Mouse (Mus musculus) CH12.LX (cell line): Measurements from ENCODE around the gene Ndufa13. TPM values are rescaled to one million over a fixed set of nuclear protein-coding genes. Genes with fewer than 3 reads are reported as not detected.

Experiments used
- DNase-seq: peaks from one replicate; pipeline ENCODE4 v3.0.0-alpha.2; 2013; ENCODE audit errors: extremely low read depth
- H3K27ac ChIP-seq: 2 replicates; pipeline ENCODE4 v1.5.1; 2012; ENCODE audit warnings: low read depth, mild to moderate bottlenecking, control low read depth, moderate library complexity; ENCODE audit not compliant: insufficient read depth
- H3K27me3 ChIP-seq: replicated peaks from 2 replicates; pipeline ENCODE3; 2012; ENCODE audit warnings: inconsistent platforms
- H3K36me3 ChIP-seq, 2 experiments: replicated peaks in 1 of 2; 2 replicates each; pipeline versions ENCODE3 to v1.6.1; 2012; ENCODE audit warnings: inconsistent platforms in 1 of 2, low read length in 1 of 2, mild to moderate bottlenecking in 1 of 2, mixed read lengths in 1 of 2, moderate library complexity in 1 of 2; ENCODE audit not compliant: control insufficient read depth in 1 of 2, insufficient read depth in 1 of 2
- H3K4me1 ChIP-seq, 2 experiments: 2 replicates each; pipeline ENCODE4 v1.6.1; 2012; ENCODE audit warnings: inconsistent platforms in 1 of 2, moderate library complexity in 1 of 2; ENCODE audit not compliant: insufficient read depth in 2 of 2, control insufficient read depth in 1 of 2
- H3K4me2 ChIP-seq: 2 replicates; pipeline ENCODE4 v1.6.1; 2012; ENCODE audit warnings: low read depth, mild to moderate bottlenecking, control low read depth; ENCODE audit not compliant: poor library complexity, insufficient read depth, severe bottlenecking
- H3K4me3 ChIP-seq, 3 experiments: fragments of 150-350 bp in 1 of 3; sonication (generic) in 1 of 3; replicated peaks in 1 of 3; 2 replicates each; pipeline versions ENCODE3 to v1.5.1; 2011 to 2012; ENCODE audit warnings: low read depth in 2 of 3, low read length in 2 of 3, mild to moderate bottlenecking in 2 of 3, moderate library complexity in 2 of 3, control low read depth in 1 of 3, improper control_type of control experiment in 1 of 3, inconsistent platforms in 1 of 3, mixed read lengths in 1 of 3; ENCODE audit not compliant: poor library complexity in 1 of 3
- H3K79me2 ChIP-seq: replicated peaks from 2 replicates; pipeline ENCODE4 v1.6.1; 2012; ENCODE audit warnings: mild to moderate bottlenecking, moderate library complexity; ENCODE audit not compliant: control insufficient read depth, poor library complexity, insufficient read depth, severe bottlenecking; ENCODE audit errors: extremely low read depth
- H3K9ac ChIP-seq: 2 replicates; pipeline ENCODE4 v1.6.1; 2012; ENCODE audit warnings: low read depth, mild to moderate bottlenecking, control low read depth, moderate library complexity; ENCODE audit not compliant: insufficient read depth
- H3K9me3 ChIP-seq: replicated peaks from 2 replicates; pipeline ENCODE3; 2012; ENCODE audit warnings: low read length, inconsistent platforms, mixed read lengths
- BHLHE40 ChIP-seq: IDR thresholded peaks from 2 replicates; pipeline ENCODE4 v1.6.1; 2011; ENCODE audit warnings: mild to moderate bottlenecking, low read depth, low read length, improper control_type of control experiment
- CTCF ChIP-seq, 2 experiments: IDR thresholded peaks in 1 of 2; conservative IDR thresholded peaks in 1 of 2; 2 replicates each; pipeline ENCODE4 v1.5.1; 2011 to 2012; ENCODE audit warnings: low read depth in 2 of 2, low read length in 2 of 2, improper control_type of control experiment in 1 of 2, inconsistent platforms in 1 of 2, mild to moderate bottlenecking in 1 of 2, moderate library complexity in 1 of 2
- E2F4 ChIP-seq: IDR thresholded peaks from 2 replicates; pipeline ENCODE4 v1.6.1; 2011; ENCODE audit warnings: low read depth, low read length, improper control_type of control experiment; ENCODE audit not compliant: insufficient replicate concordance
- ELF1 ChIP-seq: IDR thresholded peaks from 2 replicates; pipeline ENCODE4 v1.6.1; 2014; ENCODE audit warnings: low read depth, mild to moderate bottlenecking, inconsistent platforms, low read length, improper control_type of control experiment
- EP300 ChIP-seq: IDR thresholded peaks from 2 replicates; pipeline ENCODE4 v1.6.1; 2011; ENCODE audit warnings: low read length, improper control_type of control experiment
- ETS1 ChIP-seq: conservative IDR thresholded peaks from 2 replicates; pipeline ENCODE4 v1.6.1; 2012; ENCODE audit warnings: low read depth, mild to moderate bottlenecking, inconsistent platforms, low read length, improper control_type of control experiment, moderate library complexity
- GABPA ChIP-seq: IDR thresholded peaks from 2 replicates; pipeline ENCODE4 v1.6.1; 2012; ENCODE audit warnings: low read depth, low read length, improper control_type of control experiment, inconsistent platforms; ENCODE audit not compliant: insufficient replicate concordance
- HCFC1 ChIP-seq: IDR thresholded peaks from 2 replicates; pipeline ENCODE4 v1.6.1; 2012; ENCODE audit warnings: low read depth, mild to moderate bottlenecking, inconsistent platforms, low read length, improper control_type of control experiment
- IRF4 ChIP-seq: IDR thresholded peaks from 2 replicates; pipeline ENCODE4 v1.6.1; 2014; ENCODE audit warnings: low read depth, mild to moderate bottlenecking, inconsistent platforms, low read length, improper control_type of control experiment
- JUN ChIP-seq: IDR thresholded peaks from 2 replicates; pipeline ENCODE4 v1.6.1; 2011; ENCODE audit warnings: low read depth, mild to moderate bottlenecking, low read length, improper control_type of control experiment, moderate library complexity; ENCODE audit not compliant: insufficient read depth
- JUND ChIP-seq: conservative IDR thresholded peaks from 2 replicates; pipeline ENCODE4 v1.6.1; 2011; ENCODE audit warnings: low read depth, low read length, improper control_type of control experiment
- MAFK ChIP-seq: IDR thresholded peaks from 2 replicates; pipeline ENCODE4 v1.6.1; 2011; ENCODE audit warnings: low read length, improper control_type of control experiment; ENCODE audit not compliant: insufficient replicate concordance
- MAX ChIP-seq: IDR thresholded peaks from 2 replicates; pipeline ENCODE4 v1.6.1; 2011; ENCODE audit warnings: low read length, improper control_type of control experiment
- MAZ ChIP-seq: IDR thresholded peaks from 2 replicates; pipeline ENCODE4 v1.6.1; 2012; ENCODE audit warnings: low read depth, mild to moderate bottlenecking, inconsistent platforms, low read length, improper control_type of control experiment, moderate library complexity
- MEF2A ChIP-seq: IDR thresholded peaks from 2 replicates; pipeline ENCODE4 v1.6.1; 2014; ENCODE audit warnings: low read depth, mild to moderate bottlenecking, inconsistent platforms, low read length, improper control_type of control experiment, borderline replicate concordance
- MXI1 ChIP-seq: IDR thresholded peaks from 2 replicates; pipeline ENCODE4 v1.6.1; 2011; ENCODE audit warnings: mild to moderate bottlenecking, low read depth, low read length, improper control_type of control experiment
- MYC ChIP-seq: IDR thresholded peaks from 2 replicates; pipeline ENCODE4 v1.6.1; 2011; ENCODE audit warnings: low read depth, mild to moderate bottlenecking, improper control_type of control experiment, low read length
- NELFE ChIP-seq: IDR thresholded peaks from 2 replicates; pipeline ENCODE4 v1.6.1; 2011; ENCODE audit warnings: low read depth, low read length, improper control_type of control experiment
- PAX5 ChIP-seq: IDR thresholded peaks from 2 replicates; pipeline ENCODE4 v1.6.1; 2012; ENCODE audit warnings: low read length, inconsistent platforms, mixed read lengths
- POLR2A ChIP-seq: IDR thresholded peaks from 2 replicates; pipeline ENCODE4 v1.6.1; 2011; ENCODE audit warnings: low read depth, mild to moderate bottlenecking, improper control_type of control experiment, low read length
- POLR2AphosphoS2 ChIP-seq: IDR thresholded peaks from 2 replicates; pipeline ENCODE4 v1.6.1; 2011; ENCODE audit warnings: low read depth, low read length, improper control_type of control experiment
- RAD21 ChIP-seq: IDR thresholded peaks from 2 replicates; pipeline ENCODE4 v1.6.1; 2011; ENCODE audit warnings: low read depth, mild to moderate bottlenecking, low read length, improper control_type of control experiment, moderate library complexity
- RCOR1 ChIP-seq: conservative IDR thresholded peaks from 2 replicates; pipeline ENCODE4 v1.6.1; 2012; ENCODE audit warnings: low read depth, mild to moderate bottlenecking, inconsistent platforms, low read length, improper control_type of control experiment
- SIN3A ChIP-seq: IDR thresholded peaks from 2 replicates; pipeline ENCODE4 v1.6.1; 2012; ENCODE audit warnings: low read length, improper control_type of control experiment, inconsistent platforms
- SMC3 ChIP-seq: IDR thresholded peaks from 2 replicates; pipeline ENCODE4 v1.6.1; 2011; ENCODE audit warnings: low read depth, low read length, improper control_type of control experiment
- TCF12 ChIP-seq: IDR thresholded peaks from 2 replicates; pipeline ENCODE4 v1.6.1; 2014; ENCODE audit warnings: low read depth, mild to moderate bottlenecking, inconsistent platforms, low read length, improper control_type of control experiment
- UBTF ChIP-seq: IDR thresholded peaks from 2 replicates; pipeline ENCODE4 v1.6.1; 2012; ENCODE audit warnings: low read depth, mild to moderate bottlenecking, inconsistent platforms, low read length, improper control_type of control experiment, moderate library complexity
- USF1 ChIP-seq: IDR thresholded peaks from 2 replicates; pipeline ENCODE4 v1.6.1; 2014; ENCODE audit warnings: low read depth, mild to moderate bottlenecking, inconsistent platforms, low read length, improper control_type of control experiment
- USF2 ChIP-seq: conservative IDR thresholded peaks from 2 replicates; pipeline ENCODE4 v1.6.1; 2011; ENCODE audit warnings: low read depth, low read length, improper control_type of control experiment
- ZC3H11A ChIP-seq: IDR thresholded peaks from 2 replicates; pipeline ENCODE4 v1.6.1; 2012; ENCODE audit warnings: low read depth, mild to moderate bottlenecking, inconsistent platforms, low read length, improper control_type of control experiment
- ZMIZ1 ChIP-seq: IDR thresholded peaks from 2 replicates; pipeline ENCODE4 v1.6.1; 2012; ENCODE audit warnings: low read depth, mild to moderate bottlenecking, inconsistent platforms, low read length, improper control_type of control experiment
- dilution Hi-C: fragments of 300-500 bp; cut with MboI; formaldehyde crosslinking; loops from 2 replicates; pipeline ENCODE4 v1.14.3; 2020; ENCODE audit warnings: low sequenced_read_pairs; ENCODE audit not compliant: extremely low pct_unique_long_range_greater_than_20kb, extremely low pct_ligation_motif_present
- in situ Hi-C: fragments of 300-500 bp; cut with MboI; formaldehyde crosslinking; loops from 3 replicates; pipeline ENCODE4 v1.14.3; 2019; ENCODE audit warnings: low sequenced_read_pairs, low pct_ligation_motif_present, low pct_unique_long_range_greater_than_20kb, mixed read lengths
- polyA plus RNA-seq: library from polyadenylated mRNA; unstranded; fragments of >175 nt; gene quantifications from 2 replicates; pipeline ENCODE4 v1.2.1, GENCODE M21; 2012; ENCODE audit warnings: low read depth; ENCODE audit not compliant: insufficient read length
- total RNA-seq, 2 experiments: library from RNA; depleted of rRNA; stranded (reverse); fragments of 300-350 nt in 1 of 2; fragments of >200 nt in 1 of 2; gene quantifications; 2 replicates each; pipeline ENCODE4 v1.2.3; 2012 to 2014

Gene Ndufa13
- total and polyA plus RNA-seq, 3 experiments = 74.7 to 177 (median 90.1) TPM

DNA sequence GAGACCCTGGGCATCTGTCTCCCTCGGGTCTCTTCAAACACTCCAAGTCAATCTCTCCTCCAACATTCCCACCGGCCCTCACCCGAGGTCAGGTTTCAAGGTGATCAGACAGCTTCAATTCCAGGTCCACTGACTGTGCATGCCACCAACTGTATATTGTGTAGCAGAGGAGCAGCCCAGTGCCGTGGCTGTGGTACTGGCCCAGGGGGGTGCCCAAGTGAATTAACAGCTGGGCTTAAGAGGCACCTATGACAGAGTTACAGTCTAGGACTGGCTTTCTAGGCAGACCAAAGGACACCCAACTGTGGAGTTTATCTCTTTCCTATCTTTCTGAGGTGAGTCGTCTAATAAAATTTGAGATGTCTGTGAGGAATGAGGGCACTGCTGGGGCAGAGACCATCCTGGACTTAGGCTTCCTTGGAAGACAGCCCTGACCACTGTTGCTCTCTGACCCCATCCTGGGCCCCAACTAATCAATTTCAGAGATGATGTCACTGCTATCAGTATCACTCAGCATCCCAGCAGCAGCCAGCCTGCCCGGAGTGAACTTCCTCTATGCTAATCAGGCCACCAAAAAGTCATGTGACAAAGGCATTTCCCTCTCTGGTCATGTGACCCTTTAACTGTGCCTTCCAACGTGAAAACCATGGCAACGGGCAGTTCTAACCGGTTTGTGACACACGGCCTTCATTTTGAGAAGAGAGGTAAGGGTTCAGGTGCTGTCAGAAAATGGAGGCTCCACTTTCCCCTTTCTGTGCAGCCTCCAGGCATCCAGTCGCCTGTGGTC is 17.7 kb upstream of the Ndufa13 start (continued):
- TF ChIP-seq MAZ = peak; percentile 79; the same call in 1 of the 2 replicates
- TF ChIP-seq MXI1 = peak; percentile 90
- no peak for TF ChIP-seq GABPA
- no peak for TF ChIP-seq NELFE
- no peak for TF ChIP-seq POLR2AphosphoS2
- TF ChIP-seq SIN3A = peak; percentile 95
- TF ChIP-seq MAFK = no peak
- TF ChIP-seq E2F4 = no peak
- peak; percentile 47; the same call in 1 of the 2 replicates for TF ChIP-seq POLR2A
- peak; percentile 70 for TF ChIP-seq MYC
- TF ChIP-seq MAX = peak; percentile 97
- peak; percentile 98 for TF ChIP-seq USF1
- TF ChIP-seq ZMIZ1 = no peak
- TF ChIP-seq PAX5 = no peak
- peak; percentile 99 for TF ChIP-seq JUN
- peak; percentile 93 for TF ChIP-seq RCOR1
- no peak for TF ChIP-seq CTCF (conservative IDR thresholded peaks at IDR 0.05 in 1 of 2, IDR thresholded peaks at IDR 0.05 in 1 of 2; ENCODE audit: low read depth in 2 of 2, low read length in 2 of 2)
- TF ChIP-seq ETS1 = peak; percentile 97
- peak; percentile 100 for TF ChIP-seq IRF4
- TF ChIP-seq USF2 = peak; percentile 99
- TF ChIP-seq UBTF = no peak

DNA sequence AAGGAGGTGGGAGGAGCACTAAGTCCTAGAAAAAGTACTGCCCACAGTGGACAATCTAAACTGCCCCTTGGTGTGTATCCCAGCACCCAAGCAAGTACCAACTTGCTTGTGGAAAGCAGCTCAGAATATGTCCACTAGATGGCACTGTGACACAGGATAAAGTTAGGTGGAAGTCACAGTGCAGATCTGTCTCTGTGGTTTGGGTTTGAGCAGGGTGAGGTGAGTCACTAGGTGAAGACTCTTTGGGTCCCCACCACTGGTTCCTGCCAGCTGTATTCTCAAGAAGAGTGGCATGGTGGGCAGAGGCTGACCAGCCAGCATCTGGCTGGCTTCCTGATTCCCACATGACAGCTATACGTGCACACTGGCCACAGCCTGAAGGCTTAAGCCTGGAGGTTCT is 16.7 kb upstream of the Ndufa13 start:
- Histone ChIP-seq H3K4me1 (peaks cover 28 to 52% of the 10 kb centered on the region in 2 experiments), H3K9ac (no peak overlapping the region), H3K27ac (peak overlapping the region; percentile 59), H3K36me3 (peaks cover 39 to 78% of the 10 kb centered on the region in 2 experiments), H3K4me3 (no peak overlapping the region), H3K27me3 (no peaks in the 10 kb centered on the region), H3K9me3 (no peaks in the 10 kb centered on the region), H3K4me2 (peak overlapping the region; percentile 84), H3K79me2 (peaks cover 12% of the 10 kb centered on the region)
- TF ChIP-seq MEF2A (peak; percentile 69; the same call in 1 of the 2 replicates), USF1 (no peak), ELF1 (no peak), EP300 (peak; percentile 77), ZC3H11A (peak; percentile 64), NELFE (no peak), IRF4 (peak; percentile 72; the same call in 1 of the 2 replicates), POLR2AphosphoS2 (no peak), RCOR1 (no peak), ETS1 (peak; percentile 85), USF2 (no peak), RAD21 (peak; percentile 99), SMC3 (peak; percentile 92), JUND (peak; percentile 61; the same call in 1 of the 2 replicates), BHLHE40 (peak; percentile 64; the same call in 1 of the 2 replicates), HCFC1 (no peak), TCF12 (peak; percentile 67), POLR2A (0 out of 2 replicates have a peak, but pooled peaks have one; percentile 29), MAZ (peak; percentile 60; the same call in 1 of the 2 replicates), SIN3A (peak; percentile 73), CTCF (conservative IDR thresholded peaks at IDR 0.05 in 1 of 2, IDR thresholded peaks at IDR 0.05 in 1 of 2; ENCODE audit: low read depth in 2 of 2, low read length in 2 of 2) (peak; percentile 88 to 95), PAX5 (no peak), UBTF (no peak), JUN (peak; percentile 48; the same call in 1 of the 2 replicates), MYC (peak; percentile 71; the same call in 1 of the 2 replicates)
- dilution Hi-C loops (no loop called here), in situ Hi-C loops (no loop called here)
- DNase-seq = peak; percentile 95
